Comparison of ENCODE assay signal across 8 mouse cellular contexts in the genomic region with DNA sequence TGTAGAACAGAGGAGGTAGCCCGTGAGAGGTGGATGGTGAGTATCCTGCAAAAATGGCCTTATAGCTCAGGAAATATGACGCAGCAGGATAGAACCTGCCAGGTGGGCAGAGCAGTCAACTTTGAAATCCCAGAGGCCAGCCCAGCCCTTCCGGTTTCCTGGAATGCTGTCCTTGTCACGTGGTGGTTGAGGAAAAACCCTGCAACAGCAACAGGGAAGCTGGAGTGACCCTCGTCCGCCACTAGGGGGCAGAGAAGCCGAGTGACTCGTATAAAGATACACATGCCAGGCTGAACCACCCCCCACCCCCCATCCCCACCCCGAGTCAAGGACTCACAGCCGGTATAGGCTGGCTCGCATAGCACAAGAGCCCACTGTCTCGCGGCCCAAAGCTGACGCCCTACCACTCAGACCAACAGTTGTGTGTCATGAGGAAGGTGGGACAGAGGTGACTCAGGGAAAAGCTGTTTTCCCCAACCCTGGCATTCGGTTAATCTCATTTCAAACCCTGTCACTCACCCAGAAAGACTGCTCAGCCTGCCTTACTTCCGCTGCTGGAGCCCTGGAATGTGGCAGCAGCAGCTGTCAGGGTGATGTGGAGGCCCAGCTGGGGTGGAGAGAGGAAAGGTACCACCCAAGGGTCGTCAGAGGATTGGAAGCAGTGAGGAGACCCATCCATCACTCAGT.
DNase-seq lines count a peak whose midpoint lies in the region; ATAC-seq and TF ChIP-seq lines count a peak whose summit lies in the region.

No protein-coding gene starts in this region.

- H3ac ChIP-seq in C2C12 (ENCODE audit: control insufficient read depth, insufficient read length, low read depth), result peak overlapping the region; percentile 64

- H3K9ac ChIP-seq in forebrain, embryonic 11.5 days (ENCODE audit: low read length), result peak overlapping the region; percentile 57
- H3K9ac ChIP-seq in heart, postnatal 0 days (replicated peaks; ENCODE audit: low read depth, low read length), result 0 out of 2 replicates have a peak overlapping the region, but pooled peaks have one; percentile 46
- no peak overlapping the region for H3K9ac ChIP-seq in liver, embryonic 14.5 days (replicated peaks)
- peak overlapping the region; percentile 32; the same call in 1 of the 2 replicates for H3K9ac ChIP-seq in stomach, postnatal 0 days (ENCODE audit: low read length)

- H3K27me3 ChIP-seq in C2C12 (ENCODE audit: control insufficient read depth, insufficient read depth, insufficient read length), result no peaks in the 10 kb centered on the region
- H3K27me3 ChIP-seq in forebrain, embryonic 11.5 days (ENCODE audit: control insufficient read depth, insufficient read depth, low read length), result no peaks in the 10 kb centered on the region
- no peaks in the 10 kb centered on the region for H3K27me3 ChIP-seq in heart, postnatal 0 days (ENCODE audit: control insufficient read depth, insufficient read depth, low read length)
- no peaks in the 10 kb centered on the region for H3K27me3 ChIP-seq in liver, embryonic 14.5 days (ENCODE audit: control insufficient read depth, insufficient read depth, low read length)
- H3K27me3 ChIP-seq in stomach, postnatal 0 days (ENCODE audit: control insufficient read depth, insufficient read depth, low read length), result no peaks in the 10 kb centered on the region

- 4% methylated on average over 17 of the region's 17 CpGs for WGBS in forebrain, embryonic 11.5 days
- 1% methylated on average over 17 of the region's 17 CpGs for WGBS in heart, postnatal 0 days
- 3% methylated on average over 17 of the region's 17 CpGs for whole genome bisulfite sequencing in liver, embryonic 14.5 days (ENCODE audit: insufficient replicate concordance)
- WGBS in stomach, postnatal 0 days, result 3% methylated on average over 17 of the region's 17 CpGs

- no peak for TF ChIP-seq POLR2A in bone marrow macrophage, adult 2 months (IDR thresholded peaks at IDR 0.05; ENCODE audit: borderline replicate concordance, low read depth, low read length)

- TF ChIP-seq CTCF in C2C12 (IDR thresholded peaks at IDR 0.05; ENCODE audit: control insufficient read depth, insufficient read depth, insufficient read length), result peak; percentile 53
- TF ChIP-seq CTCF in bone marrow macrophage, adult 2 months (IDR thresholded peaks at IDR 0.05; ENCODE audit: low read depth, low read length), result peak; percentile 87
- peak; percentile 84 for TF ChIP-seq CTCF in heart, postnatal 0 days (IDR thresholded peaks at IDR 0.05; ENCODE audit: low read depth)
- TF ChIP-seq CTCF in liver, embryonic 14.5 days (IDR thresholded peaks at IDR 0.05; ENCODE audit: low read depth), result peak; percentile 77
- peak; percentile 89 for TF ChIP-seq CTCF in stomach, postnatal 0 days (IDR thresholded peaks at IDR 0.05; ENCODE audit: low read depth)

- no peaks in the 10 kb centered on the region for H3K79me2 ChIP-seq in C2C12 (ENCODE audit: control insufficient read depth, insufficient read depth)

- peak; percentile 93 for DNase-seq in forebrain, embryonic 11.5 days (ENCODE audit: low spot score)
- peak; percentile 91 for DNase-seq in heart, postnatal 0 days (ENCODE audit: low spot score)
- DNase-seq in kidney, postnatal 25 days, result peak; percentile 92 to 95
- peak in 2 of 3 experiments; percentile 15 to 39 for DNase-seq in liver, embryonic 14.5 days (ENCODE audit: low read depth in 3 of 3, low spot score in 3 of 3)
- DNase-seq in neural tube, embryonic 10.5 days (ENCODE audit: extremely low spot score, low spot score), result peak; percentile 90
- DNase-seq in stomach, postnatal 0 days (ENCODE audit: low spot score), result peak; percentile 92

- ATAC-seq in forebrain, embryonic 11.5 days (replicated peaks; ENCODE audit: low FRiP score), result peak; percentile 88
- peak; percentile 86 for ATAC-seq in heart, postnatal 0 days (ENCODE audit: insufficient read depth, low read depth)
- ATAC-seq in liver, embryonic 14.5 days (ENCODE audit: insufficient read depth), result peak; percentile 53
- ATAC-seq in stomach, postnatal 0 days (ENCODE audit: low FRiP score, low TSS enrichment), result peak; percentile 95

- no peaks in the 10 kb centered on the region for H3K36me3 ChIP-seq in C2C12 (ENCODE audit: control insufficient read depth, insufficient read depth)
- H3K36me3 ChIP-seq in forebrain, embryonic 11.5 days (ENCODE audit: control insufficient read depth, insufficient read depth, low read length), result no peaks in the 10 kb centered on the region
- H3K36me3 ChIP-seq in heart, postnatal 0 days (replicated peaks; ENCODE audit: control insufficient read depth, insufficient read depth, low read length), result no peaks in the 10 kb centered on the region
- H3K36me3 ChIP-seq in liver, embryonic 14.5 days (replicated peaks; ENCODE audit: control insufficient read depth, insufficient read depth, low read depth), result no peaks in the 10 kb centered on the region
- no peaks in the 10 kb centered on the region for H3K36me3 ChIP-seq in stomach, postnatal 0 days (ENCODE audit: control insufficient read depth, insufficient read depth, low read length)

- TF ChIP-seq EP300 in heart, postnatal 0 days (IDR thresholded peaks at IDR 0.05; ENCODE audit: low read depth), result no peak
- no peak for TF ChIP-seq EP300 in liver, embryonic 14.5 days (IDR thresholded peaks at IDR 0.05; ENCODE audit: low read depth)
- TF ChIP-seq EP300 in stomach, postnatal 0 days (optimal IDR thresholded peaks at IDR 0.05), result peak; percentile 55

- peak overlapping the region; percentile 44 for H3K4me2 ChIP-seq in forebrain, embryonic 11.5 days (ENCODE audit: low read depth, low read length, severe bottlenecking)
- peak overlapping the region; percentile 59 for H3K4me2 ChIP-seq in heart, postnatal 0 days (ENCODE audit: low read depth, low read length)
- H3K4me2 ChIP-seq in liver, embryonic 14.5 days (ENCODE audit: low read depth), result peak overlapping the region; percentile 41
- peak overlapping the region; percentile 58 for H3K4me2 ChIP-seq in stomach, postnatal 0 days (replicated peaks; ENCODE audit: low read depth)

- no peaks in the 10 kb centered on the region; the same call in 1 of the 2 replicates for H3K9me3 ChIP-seq in forebrain, embryonic 11.5 days (ENCODE audit: control insufficient read depth, low read length)
- H3K9me3 ChIP-seq in heart, postnatal 0 days (replicated peaks; ENCODE audit: control insufficient read depth, low read length), result no peaks in the 10 kb centered on the region
- H3K9me3 ChIP-seq in liver, embryonic 14.5 days (ENCODE audit: control insufficient read depth, low read length), result no peaks in the 10 kb centered on the region
- no peaks in the 10 kb centered on the region for H3K9me3 ChIP-seq in stomach, postnatal 0 days (ENCODE audit: control insufficient read depth, low read length)

- H3K79me3 ChIP-seq in C2C12 (ENCODE audit: low read depth), result no peaks in the 10 kb centered on the region

- H3K4me3 ChIP-seq in C2C12 (ENCODE audit: insufficient read depth, poor library complexity, severe bottlenecking), result no peak overlapping the region
- no peak overlapping the region for H3K4me3 ChIP-seq in bone marrow macrophage, adult 2 months (ENCODE audit: insufficient read depth, low read length)
- peak overlapping the region; percentile 4; the same call in 1 of the 2 replicates for H3K4me3 ChIP-seq in forebrain, embryonic 11.5 days (ENCODE audit: low read depth, low read length)
- peak overlapping the region; percentile 28 for H3K4me3 ChIP-seq in heart, postnatal 0 days (ENCODE audit: low read depth, low read length)
- no peak overlapping the region for H3K4me3 ChIP-seq in liver, embryonic 14.5 days (ENCODE audit: insufficient read depth in 1 of 2, low read depth in 2 of 2, low read length in 2 of 2)
- peak overlapping the region; percentile 20; the same call in 1 of the 2 replicates for H3K4me3 ChIP-seq in stomach, postnatal 0 days (ENCODE audit: low read depth, low read length)

- H3K27ac ChIP-seq in bone marrow macrophage, adult 2 months (ENCODE audit: insufficient read depth, low read depth, low read length), result no peak overlapping the region
- H3K27ac ChIP-seq in forebrain, embryonic 11.5 days (ENCODE audit: low read depth, low read length), result no peak overlapping the region
- peak overlapping the region; percentile 82 for H3K27ac ChIP-seq in heart, postnatal 0 days (ENCODE audit: low read depth)
- no peak overlapping the region for H3K27ac ChIP-seq in liver, embryonic 14.5 days
- H3K27ac ChIP-seq in stomach, postnatal 0 days (replicated peaks), result peak overlapping the region; percentile 89

- peaks cover 17% of the 10 kb centered on the region for H3K4me1 ChIP-seq in bone marrow macrophage, adult 2 months (ENCODE audit: control insufficient read depth, insufficient read depth, low read length)
- peaks cover 5% of the 10 kb centered on the region; the same call in 1 of the 2 replicates for H3K4me1 ChIP-seq in forebrain, embryonic 11.5 days (replicated peaks; ENCODE audit: control insufficient read depth, insufficient read depth, low read length)
- 0 out of 2 replicates have a peak, but pooled peaks cover 12% of the 10 kb centered on the region for H3K4me1 ChIP-seq in heart, postnatal 0 days (ENCODE audit: control insufficient read depth, insufficient read depth)
- H3K4me1 ChIP-seq in liver, embryonic 14.5 days (replicated peaks; ENCODE audit: control insufficient read depth in 2 of 2, insufficient read depth in 2 of 2, low read length in 1 of 2), result no peaks in the 10 kb centered on the region
- no peaks in the 10 kb centered on the region; the same call in 1 of the 2 replicates for H3K4me1 ChIP-seq in stomach, postnatal 0 days (replicated peaks; ENCODE audit: control insufficient read depth, insufficient read depth)

TF ChIP-seq in C2C12, 6 proteins besides CTCF, POLR2A, EP300 and RAD21:
- TF ChIP-seq FOSL1 (IDR thresholded peaks at IDR 0.05; ENCODE audit: insufficient read depth, low read length, poor library complexity, severe bottlenecking), result no peak
- TF ChIP-seq CEBPB (IDR thresholded peaks at IDR 0.05; ENCODE audit: low read depth), result no peak
- TF ChIP-seq MYOD1 (IDR thresholded peaks at IDR 0.05; ENCODE audit: control insufficient read depth, insufficient read length, low read depth), result peak; percentile 97
- no peak for TF ChIP-seq MYOG (IDR thresholded peaks at IDR 0.05; ENCODE audit: control insufficient read depth, extremely low read depth, insufficient read length)
- peak; percentile 97 for TF ChIP-seq USF1 (IDR thresholded peaks at IDR 0.05; ENCODE audit: low read depth)
- TF ChIP-seq MAX (IDR thresholded peaks at IDR 0.05), result peak; percentile 86

Comparison
In these comparisons a context has a peak if more than half of its experiments do, and no peak if none do; other contexts are left out.
1. H3K4me3 ChIP-seq: peak in forebrain, embryonic 11.5 days (single experiment), heart, postnatal 0 days (single experiment) and stomach, postnatal 0 days (single experiment); none in C2C12 (single experiment), bone marrow macrophage, adult 2 months (single experiment) and liver, embryonic 14.5 days (0 of 2).
2. H3K27ac ChIP-seq: peak in heart, postnatal 0 days (single experiment) and stomach, postnatal 0 days (single experiment); none in bone marrow macrophage, adult 2 months (single experiment), forebrain, embryonic 11.5 days (single experiment) and liver, embryonic 14.5 days (single experiment).
3. DNase-seq: peak in every context shown above with its lines; median percentile 94 in kidney, postnatal 25 days; 93 in forebrain, embryonic 11.5 days; 92 in stomach, postnatal 0 days; 91 in heart, postnatal 0 days; 90 in neural tube, embryonic 10.5 days; 27 in liver, embryonic 14.5 days.
4. Peak in every context shown above with its lines, with median percentiles within 50 percentile points of each other: CTCF ChIP-seq, ATAC-seq and H3K4me2 ChIP-seq.